Mouse (Mus musculus) heart, embryonic 12.5 days (tissue): ENCODE results near the gene Tpp1. TPM values are rescaled to one million over a fixed set of nuclear protein-coding genes. Genes with fewer than 3 reads are reported as not detected.
A peak's percentile ranks its signal among the peaks of the same experiment; 100 is the strongest.
"Not testable (repeated sequence)": the region's sequence is repeated elsewhere in the genome, so short reads cannot be mapped to it uniquely, and the experiment has no call there.

ENCODE experiments used
- ATAC-seq: fragments of 200-750 bp; cut with Nextera tagmentation; 2 replicates; pipeline ENCODE4 v1.8.0; 2017; ENCODE audit warnings: moderate TSS enrichment, moderate library complexity; ENCODE audit not compliant: insufficient number of reproducible peaks, low FRiP score
- H3K27ac ChIP-seq: fragments of 300-500 bp; sonication (generic); 2 replicates; pipeline ENCODE4 v1.5.1; 2016; ENCODE audit warnings: mild to moderate bottlenecking, moderate library complexity; ENCODE audit not compliant: poor library complexity, severe bottlenecking
- H3K27me3 ChIP-seq: fragments of 300-500 bp; sonication (generic); replicated peaks from 2 replicates; pipeline ENCODE4 v1.6.1; 2016; ENCODE audit warnings: mild to moderate bottlenecking, moderate library complexity
- H3K36me3 ChIP-seq: fragments of 300-500 bp; sonication (generic); 2 replicates; pipeline ENCODE4 v1.6.1; 2016; ENCODE audit warnings: mild to moderate bottlenecking, moderate library complexity
- H3K4me1 ChIP-seq: fragments of 300-500 bp; sonication (generic); replicated peaks from 2 replicates; pipeline ENCODE4 v1.6.1; 2016; ENCODE audit warnings: mild to moderate bottlenecking
- H3K4me2 ChIP-seq: fragments of 300-500 bp; sonication (generic); 2 replicates; pipeline ENCODE4 v1.6.1; 2016; ENCODE audit warnings: mild to moderate bottlenecking, moderate library complexity
- H3K4me3 ChIP-seq: fragments of 300-500 bp; sonication (generic); 2 replicates; pipeline ENCODE4 v1.5.1; 2016; ENCODE audit warnings: mild to moderate bottlenecking
- H3K9ac ChIP-seq: fragments of 300-500 bp; sonication (generic); 2 replicates; pipeline ENCODE4 v1.6.1; 2016; ENCODE audit warnings: mild to moderate bottlenecking, moderate library complexity
- H3K9me3 ChIP-seq: fragments of 300-500 bp; sonication (generic); replicated peaks from 2 replicates; pipeline ENCODE4 v1.6.1; 2016; ENCODE audit warnings: mild to moderate bottlenecking, moderate library complexity
- WGBS: fragments of 180-500 bp; shearing (Covaris S2); methylation state at CpG from one replicate; pipeline ENCODE4 v1.1.7; 2016; 5-methylcytosine and 5-hydroxymethylcytosine counted together
- polyA plus RNA-seq: library from polyadenylated mRNA; unstranded; fragments of >200 nt; fragmentation: Nextera tagmentation; extraction: Ambion mirVana; gene quantifications from 2 replicates; pipeline ENCODE4 v1.2.1, GENCODE M21; 2016

Tpp1 gene
- polyA plus RNA-seq, 1 experiment from 2014 or later = 87.7 TPM

GRCm38 (mm10) chr7:105738948-105739347 is 13.1 kb downstream of the Tpp1 start:
- peak overlapping the region; percentile 69 for H3K9ac ChIP-seq

GRCm38 (mm10) chr7:105738286-105738685 is 13.7 kb downstream of the Tpp1 start:
- Histone ChIP-seq H3K4me1 (peaks cover 40% of the 10 kb centered on the region), H3K27me3 (no peaks in the 10 kb centered on the region), H3K9me3 (no peaks in the 10 kb centered on the region), H3K9ac (peak overlapping the region; percentile 63), H3K27ac (peak overlapping the region; percentile 99), H3K4me2 (peak overlapping the region; percentile 73), H3K4me3 (peak overlapping the region; percentile 94), H3K36me3 (peaks cover 51% of the 10 kb centered on the region)
- 45% methylated on average over 2 of the region's 2 CpGs for WGBS
- ATAC-seq = no peak

More at GRCm38 (mm10) chr7:105738948-105739347, 13.1 kb downstream of the Tpp1 start:
- H3K27ac ChIP-seq = peak overlapping the region; percentile 99
- H3K4me2 ChIP-seq = peak overlapping the region; percentile 73
- peak overlapping the region; percentile 94 for H3K4me3 ChIP-seq
- peaks cover 43% of the 10 kb centered on the region for H3K4me1 ChIP-seq
- WGBS = 8% methylated on average over 3 of the region's 3 CpGs
- H3K9me3 ChIP-seq = no peaks in the 10 kb centered on the region
- peaks cover 44% of the 10 kb centered on the region for H3K36me3 ChIP-seq
- ATAC-seq = peak; percentile 70
- no peaks in the 10 kb centered on the region for H3K27me3 ChIP-seq

GRCm38 (mm10) chr7:105737648-105738047 is 14.4 kb downstream of the Tpp1 start:
- no peaks in the 10 kb centered on the region for H3K9me3 ChIP-seq
- peak overlapping the region; percentile 98 for H3K9ac ChIP-seq
- H3K4me3 ChIP-seq = peak overlapping the region; percentile 94
- no peak for ATAC-seq
- peaks cover 33% of the 10 kb centered on the region for H3K4me1 ChIP-seq
- peak overlapping the region; percentile 84 for H3K4me2 ChIP-seq
- peaks cover 51% of the 10 kb centered on the region for H3K36me3 ChIP-seq
- 12% methylated on average over 3 of the region's 3 CpGs for WGBS
- H3K27me3 ChIP-seq = no peaks in the 10 kb centered on the region
- peak overlapping the region; percentile 96 for H3K27ac ChIP-seq

- H3K4me3 ChIP-seq = peak within 1 kb of the TSS; percentile 94
- H3K27me3 ChIP-seq = no peaks in the 10 kb centered on the region
- under 1% methylated on average over 30 of the region's 30 CpGs for WGBS
- H3K36me3 ChIP-seq = peaks cover 51% of the 10 kb centered on the region
- H3K9me3 ChIP-seq = no peaks in the 10 kb centered on the region
- peak within 1 kb of the TSS; percentile 84 for H3K4me2 ChIP-seq
- peak; percentile 1; the same call in 1 of the 2 replicates for ATAC-seq
- peak within 1 kb of the TSS; percentile 99 for H3K27ac ChIP-seq
- H3K4me1 ChIP-seq = peaks cover 33% of the 10 kb centered on the region
- H3K9ac ChIP-seq = peak within 1 kb of the TSS; percentile 98
Measured at GRCm38 (mm10) chr7:105736911-105737521, 15.0 kb downstream of the Tpp1 start, which contains the start of gene Rrp8. Gene Rrp8, minus strand, starts transcription at chr7:105737385.

- peak within 1 kb of the TSS; percentile 94 for H3K4me3 ChIP-seq
- peaks cover 33% of the 10 kb centered on the region for H3K4me1 ChIP-seq
- ATAC-seq = peak; percentile 97
- peaks cover 51% of the 10 kb centered on the region for H3K36me3 ChIP-seq
- peak within 1 kb of the TSS; percentile 96 for H3K27ac ChIP-seq
- peak within 1 kb of the TSS; percentile 98 for H3K9ac ChIP-seq
- WGBS = 0% methylated on average over 47 of the region's 62 CpGs
- peak within 1 kb of the TSS; percentile 84 for H3K4me2 ChIP-seq
- H3K27me3 ChIP-seq = no peaks in the 10 kb centered on the region
- no peaks in the 10 kb centered on the region for H3K9me3 ChIP-seq
Measured at GRCm38 (mm10) chr7:105736264-105736901, 15.7 kb downstream of the Tpp1 start, which contains the start of gene Ilk. Gene Ilk, plus strand, starts transcription at chr7:105736592.

GRCm38 (mm10) chr7:105735464-105735863 is 16.6 kb downstream of the Tpp1 start:
- not testable (repeated sequence) for H3K9me3 ChIP-seq, ATAC-seq, H3K27me3 ChIP-seq
- H3K4me1 ChIP-seq = peaks cover 33% of the 10 kb centered on the region
- peak overlapping the region; percentile 94 for H3K4me3 ChIP-seq
- peak overlapping the region; percentile 84 for H3K4me2 ChIP-seq
- H3K36me3 ChIP-seq = peaks cover 50% of the 10 kb centered on the region
- peak overlapping the region; percentile 98 for H3K9ac ChIP-seq
- WGBS = 45% methylated on average over 4 of the region's 4 CpGs
- peak overlapping the region; percentile 96; the same call in 1 of the 2 replicates for H3K27ac ChIP-seq

GRCm38 (mm10) chr7:105734826-105735225 is 17.2 kb downstream of the Tpp1 start:
- Histone ChIP-seq H3K4me1 (peaks cover 26% of the 10 kb centered on the region), H3K36me3 (peaks cover 50% of the 10 kb centered on the region), H3K27ac (no peak overlapping the region), H3K27me3 (no peaks in the 10 kb centered on the region), H3K4me3 (no peak overlapping the region), H3K4me2 (peak overlapping the region; percentile 84), H3K9me3 (no peaks in the 10 kb centered on the region), H3K9ac (0 out of 2 replicates have a peak overlapping the region, but pooled peaks have one; percentile 3)
- 84% methylated on average over 8 of the region's 8 CpGs for WGBS
- no peak for ATAC-seq

- no peak overlapping the region for H3K4me3 ChIP-seq
- WGBS = 93% methylated on average over 11 of the region's 11 CpGs
- ATAC-seq = no peak
- no peak overlapping the region for H3K4me2 ChIP-seq
- peaks cover 16% of the 10 kb centered on the region for H3K4me1 ChIP-seq
- H3K36me3 ChIP-seq = peaks cover 58% of the 10 kb centered on the region
- H3K9me3 ChIP-seq = no peaks in the 10 kb centered on the region
- H3K27me3 ChIP-seq = no peaks in the 10 kb centered on the region
- no peak overlapping the region for H3K27ac ChIP-seq
- no peak overlapping the region for H3K9ac ChIP-seq
Measured at GRCm38 (mm10) chr7:105733836-105734235, 18.2 kb downstream of the Tpp1 start.

GRCm38 (mm10) chr7:105728701-105729428 is 23.2 kb downstream of the Tpp1 start:
- H3K4me1 ChIP-seq = no peaks in the 10 kb centered on the region
- no peak overlapping the region for H3K4me3 ChIP-seq
- H3K27ac ChIP-seq = no peak overlapping the region
- H3K4me2 ChIP-seq = no peak overlapping the region
- no peaks in the 10 kb centered on the region for H3K27me3 ChIP-seq
- H3K9me3 ChIP-seq = no peaks in the 10 kb centered on the region
- H3K9ac ChIP-seq = no peak overlapping the region
- H3K36me3 ChIP-seq = peaks cover 50% of the 10 kb centered on the region
- 86% methylated on average over 6 of the region's 6 CpGs for WGBS
- no peak for ATAC-seq

GRCm38 (mm10) chr7:105726980-105727325 is 25.1 kb downstream of the Tpp1 start:
- no peaks in the 10 kb centered on the region for H3K27me3 ChIP-seq
- no peak overlapping the region for H3K4me3 ChIP-seq
- ATAC-seq = no peak
- WGBS = 94% methylated on average over 4 of the region's 4 CpGs
- peaks cover 30% of the 10 kb centered on the region for H3K36me3 ChIP-seq
- H3K4me2 ChIP-seq = no peak overlapping the region
- no peak overlapping the region for H3K27ac ChIP-seq
- no peak overlapping the region for H3K9ac ChIP-seq
- H3K4me1 ChIP-seq = no peaks in the 10 kb centered on the region
- no peaks in the 10 kb centered on the region for H3K9me3 ChIP-seq
